Mouse (Mus musculus): ENCODE results near the gene Selp.

DNA sequence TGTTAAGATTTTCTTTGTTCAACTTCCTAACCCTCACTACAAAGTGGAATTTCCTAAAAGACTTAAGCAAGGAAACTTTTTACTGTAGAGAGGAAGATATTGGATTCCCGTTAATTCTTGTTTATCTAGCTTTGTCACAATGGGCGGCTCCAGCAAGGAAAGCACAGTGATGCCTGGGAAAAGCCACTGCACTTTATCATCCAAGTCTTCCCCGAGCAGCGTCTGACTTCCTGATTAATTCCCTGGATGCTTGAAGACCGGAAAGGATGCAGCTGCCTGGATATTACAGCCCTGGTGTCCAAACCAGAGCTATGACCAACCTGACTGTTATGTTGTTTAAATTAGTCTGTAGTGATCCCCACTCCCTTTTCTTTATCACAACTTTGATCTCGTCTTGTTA, 18.3 kb upstream of the Selp start:
- no peak for TF ChIP-seq POLR2A (IDR thresholded peaks at IDR 0.05; ENCODE audit: insufficient read depth, low read depth, low read length)
- no peak for TF ChIP-seq CTCF (IDR thresholded peaks at IDR 0.05; ENCODE audit: insufficient read depth, low read depth, low read length)
